Mouse (Mus musculus): ENCODE measurements around the gene 1810046K07Rik.
A peak's percentile ranks its signal among the peaks of the same experiment; 100 is the strongest.

The 1810046K07Rik gene

DNA sequence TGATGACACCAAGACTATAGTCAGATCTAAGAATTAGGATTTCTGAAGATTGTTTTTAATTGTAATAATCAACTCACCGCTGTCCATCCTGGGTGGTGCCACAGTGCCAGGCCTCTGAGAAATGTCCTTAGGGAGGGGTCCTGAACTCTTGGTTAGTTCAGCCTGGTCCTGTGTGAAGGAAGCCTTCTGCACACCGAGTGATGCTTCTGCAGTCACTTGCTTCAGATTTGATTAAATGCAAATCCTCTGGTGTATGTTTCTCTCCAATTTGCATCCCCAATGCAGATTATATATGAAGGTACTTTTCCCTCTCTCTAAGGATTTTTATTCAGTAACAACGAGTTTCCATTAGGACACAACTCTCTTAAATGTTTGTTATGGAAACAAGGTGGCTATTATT, at the start of gene 1810046K07Rik:
Gene 1810046K07Rik, minus strand, starts transcription at position 187 of the 400 bp plus-strand sequence.
- DNase-seq (ENCODE audit: extremely low spot score, low read depth, low spot score) = no peak

DNA sequence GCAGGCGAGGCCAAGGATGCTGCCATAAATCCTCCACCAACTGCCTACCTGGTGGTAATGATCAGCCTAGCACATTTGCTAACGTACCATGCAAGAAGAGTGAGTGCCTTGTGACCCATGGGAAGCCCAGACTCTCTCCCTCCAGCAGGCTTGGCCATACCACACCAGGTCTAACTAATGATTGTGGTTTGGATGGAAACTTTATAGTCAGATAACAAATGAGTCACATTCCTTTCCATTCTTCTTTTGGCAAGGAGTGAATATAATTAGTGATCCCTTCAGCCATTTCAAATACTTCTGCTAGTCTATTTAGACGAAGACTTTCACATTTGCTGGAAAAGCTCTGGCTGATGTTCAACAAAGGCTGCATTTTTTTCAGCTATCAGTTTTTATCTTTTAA, 40.8 kb upstream of the 1810046K07Rik start:
- DNase-seq (ENCODE audit: extremely low spot score, low read depth, low spot score) = no peak

DNA sequence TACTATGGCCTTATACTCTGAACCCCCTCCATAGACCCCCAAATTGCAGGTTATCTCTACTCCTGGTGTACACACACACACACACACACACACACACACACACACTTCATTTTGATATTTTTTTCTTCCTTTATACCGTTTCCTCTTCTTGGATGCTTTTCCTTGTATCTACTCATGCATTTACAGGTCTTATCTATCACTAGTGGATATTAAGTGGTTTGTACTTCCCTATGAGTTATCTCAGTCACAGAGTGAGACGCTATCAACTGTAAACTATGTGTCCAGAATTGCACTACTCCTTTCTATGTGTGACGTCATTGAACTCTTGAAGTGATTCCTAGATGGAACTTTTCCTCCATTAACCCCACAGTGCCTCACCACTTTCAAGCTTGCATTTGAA, 38.4 kb upstream of the 1810046K07Rik start:
- DNase-seq (ENCODE audit: extremely low spot score, low read depth, low spot score) = no peak

GRCm38 (mm10) chr9:51364059-51364458, 35.3 kb upstream of the 1810046K07Rik start:
- no peak for DNase-seq (ENCODE audit: extremely low spot score, low read depth, low spot score)

GRCm38 (mm10) chr9:51353511-51353910, 24.8 kb upstream of the 1810046K07Rik start:
- no peak for DNase-seq (ENCODE audit: extremely low spot score, low read depth, low spot score)

GRCm38 (mm10) chr9:51352896-51353295, 24.2 kb upstream of the 1810046K07Rik start:
- DNase-seq (ENCODE audit: extremely low spot score, low read depth, low spot score) = no peak

DNA sequence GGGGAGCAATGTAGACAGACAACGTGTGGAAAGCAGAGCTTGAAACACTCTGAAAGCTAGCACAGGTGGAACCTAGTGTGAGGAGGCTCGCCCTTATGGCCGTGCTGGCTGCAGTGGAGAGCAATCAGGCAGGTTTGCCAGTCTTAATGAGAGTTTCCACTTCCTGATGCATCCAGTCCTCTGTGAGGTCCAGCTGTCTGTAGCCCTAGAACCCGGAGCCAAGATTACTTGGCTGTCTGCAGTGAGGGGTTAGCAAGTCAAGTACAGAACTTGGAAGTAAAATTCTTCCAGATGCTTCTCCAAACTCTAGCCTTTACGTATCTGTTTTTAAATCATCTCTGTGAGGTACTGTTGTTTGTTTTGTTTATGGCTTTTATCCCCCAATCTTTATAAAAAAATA, 20.7 kb upstream of the 1810046K07Rik start:
- DNase-seq (ENCODE audit: extremely low spot score, low read depth, low spot score) = no peak

DNA sequence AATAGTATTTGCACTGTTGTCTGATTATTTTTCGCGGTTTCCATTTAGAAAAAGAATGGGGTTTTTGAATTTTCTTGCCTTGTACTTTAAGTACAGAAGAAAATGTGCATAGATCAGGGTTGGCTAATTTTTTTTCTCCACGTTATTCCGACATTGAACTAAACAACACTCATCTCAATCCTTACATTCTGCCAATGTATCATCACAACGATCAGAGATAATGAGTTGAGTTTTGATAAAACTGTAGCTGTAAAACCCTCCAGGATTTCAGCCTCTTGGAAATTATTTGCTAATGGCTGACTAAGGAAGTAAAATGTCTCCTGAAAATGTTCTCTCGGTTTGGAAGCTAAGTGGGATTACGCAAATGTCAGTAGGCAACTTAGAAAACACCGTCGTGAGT, 17.1 kb upstream of the 1810046K07Rik start:
- no peak for DNase-seq (ENCODE audit: extremely low spot score, low read depth, low spot score)

DNA sequence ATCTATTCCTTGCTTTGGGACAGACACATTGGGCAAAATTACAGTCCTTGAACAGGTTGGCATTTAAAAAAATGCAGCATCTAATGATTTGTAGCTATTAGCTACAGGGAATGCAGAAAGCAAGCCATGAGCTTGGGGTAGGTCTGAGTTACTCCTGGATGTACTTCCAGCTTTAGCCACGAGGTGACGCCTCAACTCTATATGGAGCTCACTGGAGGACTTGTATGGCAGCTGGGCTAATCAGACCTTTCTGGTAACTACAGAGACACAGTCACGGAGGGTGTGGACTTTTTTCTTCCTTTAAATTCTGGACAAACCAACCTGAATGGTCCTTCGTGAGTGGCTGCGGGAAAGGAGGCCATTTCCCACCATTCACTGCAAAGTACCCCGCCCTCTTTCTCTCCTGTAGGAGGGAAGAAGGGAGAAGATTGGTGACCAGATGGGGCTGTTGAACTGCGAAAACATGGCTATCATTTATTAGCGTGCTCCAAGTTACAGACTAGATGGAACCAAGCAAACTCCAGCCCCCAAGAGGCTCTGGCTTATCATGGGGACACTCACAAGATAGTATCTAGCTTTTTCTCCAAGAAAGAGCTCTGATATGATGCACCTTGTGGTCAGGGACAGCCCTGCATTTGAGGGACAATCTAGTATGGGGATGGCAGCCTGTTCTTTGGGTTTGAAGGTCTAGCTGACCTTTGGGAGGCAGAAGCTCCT, 6.7 kb upstream of the 1810046K07Rik start:
- peak; percentile 69 for DNase-seq (ENCODE audit: extremely low spot score, low read depth, low spot score)

DNA sequence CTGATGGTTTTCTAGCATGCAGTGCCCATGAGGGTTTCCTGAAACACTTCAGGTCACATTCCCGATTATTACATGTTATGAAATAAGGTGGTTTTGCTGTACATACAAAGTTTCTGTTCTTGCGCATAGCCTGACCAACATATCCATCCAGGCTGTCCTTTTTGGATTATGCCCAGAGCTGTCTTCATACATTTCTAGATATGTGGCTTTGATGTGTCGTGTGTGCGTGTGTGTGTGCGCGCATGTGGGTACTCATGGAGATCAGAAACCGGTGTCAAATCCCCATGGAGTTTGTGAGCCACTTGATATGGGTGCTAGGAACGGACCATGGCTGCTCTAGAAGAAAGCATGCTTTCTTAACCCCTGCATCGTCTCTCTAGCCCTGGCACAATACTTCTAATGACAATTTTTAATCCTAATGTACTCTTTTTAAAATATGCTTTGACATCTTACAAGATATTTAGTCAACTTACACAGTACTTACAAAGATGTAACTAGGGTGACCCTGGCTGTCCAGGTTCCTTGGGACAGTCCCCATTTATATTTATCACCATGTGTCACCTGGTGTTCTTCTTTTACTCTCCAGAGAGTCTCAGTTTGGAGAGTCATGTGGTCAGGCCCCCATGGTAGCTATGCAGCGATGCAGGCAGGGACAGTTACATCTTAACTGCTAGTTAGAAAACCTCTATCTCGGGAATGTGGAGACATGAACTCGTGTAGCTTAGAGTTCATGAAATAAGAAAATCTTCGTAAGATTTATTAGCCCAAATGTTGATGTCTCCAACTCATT, 2.9 kb upstream of the 1810046K07Rik start:
- no peak for DNase-seq (ENCODE audit: extremely low spot score, low read depth, low spot score)

- DNase-seq (ENCODE audit: extremely low spot score, low read depth, low spot score) = no peak
These were observed 1.2 kb downstream of the 1810046K07Rik start for GRCm38 (mm10) chr9:51327555-51327903.

DNA sequence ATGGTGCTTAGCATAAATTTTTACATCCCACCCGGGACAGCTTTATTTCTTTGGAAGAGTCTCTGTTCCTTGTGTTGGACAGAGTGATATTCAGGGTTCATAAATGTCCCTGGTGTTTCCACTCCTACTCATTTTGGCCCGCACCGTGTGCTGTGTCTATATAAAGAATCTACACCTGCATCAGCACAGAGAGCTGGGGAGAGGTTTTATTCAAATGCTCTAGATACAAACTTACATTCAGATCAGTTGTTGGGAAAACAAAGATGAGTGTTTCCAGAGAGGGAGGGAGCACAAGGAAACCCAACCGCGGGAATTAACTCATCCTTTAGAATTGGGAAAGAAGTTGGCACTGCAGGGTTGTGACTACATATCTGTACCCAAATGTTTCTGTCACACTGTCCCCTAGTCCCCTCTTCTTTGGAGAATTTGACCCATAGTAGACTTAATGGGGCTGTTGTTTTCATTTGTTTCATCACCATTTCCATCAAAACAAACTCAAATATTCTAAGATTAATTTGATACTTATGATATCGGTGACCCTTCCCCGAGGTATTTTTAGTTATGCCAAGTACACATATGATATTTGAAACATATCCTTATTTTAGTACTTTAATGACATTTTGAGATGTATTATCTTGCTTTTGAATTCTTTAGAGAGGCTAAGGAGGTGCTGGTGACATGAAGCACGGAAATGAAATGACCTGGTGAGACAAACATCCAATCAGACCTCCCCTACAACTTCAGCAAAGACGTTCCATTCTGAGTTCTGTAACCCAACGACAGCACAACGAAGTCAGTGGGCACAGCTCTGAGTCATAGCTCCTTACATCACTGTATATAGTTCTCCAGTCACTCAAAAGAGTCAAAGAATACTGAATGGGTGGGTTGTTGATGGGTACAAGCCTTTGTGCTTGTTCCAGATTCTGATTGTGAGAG, 1.8 kb downstream of the 1810046K07Rik start:
- no peak for DNase-seq (ENCODE audit: extremely low spot score, low read depth, low spot score)

DNA sequence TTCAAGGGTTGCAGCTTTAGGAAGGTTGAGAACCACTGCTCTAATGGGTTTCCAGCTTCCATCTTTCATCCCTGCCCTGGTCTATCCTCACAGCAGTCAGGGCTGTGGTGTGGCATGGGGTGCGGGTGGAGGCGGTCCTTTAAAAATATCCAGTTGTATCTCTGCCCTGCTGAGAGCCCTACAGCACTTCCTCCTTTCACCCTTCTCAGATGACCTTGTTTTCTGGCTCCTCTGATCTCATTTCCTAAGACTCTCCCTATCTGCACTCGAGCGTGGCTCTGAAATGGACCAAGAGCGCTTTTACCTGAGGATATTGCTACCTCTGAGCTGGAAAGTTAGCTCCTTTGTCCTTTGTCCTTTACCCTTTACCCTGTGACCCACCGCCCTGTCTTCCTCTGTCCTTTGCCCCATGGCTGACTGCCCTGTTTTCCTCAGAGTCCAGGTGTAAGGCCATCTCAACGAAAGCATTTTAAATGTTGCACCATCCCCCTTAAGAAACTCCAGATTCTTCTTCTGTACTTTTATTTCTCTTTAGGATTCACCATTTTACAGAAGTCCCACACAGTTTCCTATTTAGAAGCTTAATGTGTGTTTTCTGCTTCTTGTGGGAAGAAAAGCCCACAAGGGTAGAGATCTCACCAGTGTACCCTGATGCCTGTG, 4.2 kb downstream of the 1810046K07Rik start:
- no peak for DNase-seq (ENCODE audit: extremely low spot score, low read depth, low spot score)

- no peak for DNase-seq (ENCODE audit: extremely low spot score, low read depth, low spot score)
These were observed 8.6 kb downstream of the 1810046K07Rik start for GRCm38 (mm10) chr9:51320096-51320495.

DNA sequence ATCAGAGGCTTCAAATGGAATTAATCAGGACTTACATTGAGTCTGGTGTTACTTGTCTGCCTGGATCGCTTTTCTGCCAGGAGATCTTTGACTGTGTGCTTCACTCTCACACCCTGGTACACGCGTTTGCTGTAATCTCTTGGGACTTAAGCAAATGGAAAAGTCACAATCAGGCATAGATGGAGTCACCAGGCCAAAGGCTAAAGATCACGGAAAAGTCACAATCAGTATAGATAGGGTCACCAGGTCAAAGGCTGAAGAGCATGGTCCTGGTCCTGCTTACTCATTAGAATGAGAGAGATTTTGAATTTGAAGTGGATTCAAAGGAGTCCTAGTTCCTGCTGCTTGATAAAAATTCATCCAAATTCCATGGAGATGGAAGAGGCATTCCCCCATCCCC, 10.5 kb downstream of the 1810046K07Rik start:
- DNase-seq (ENCODE audit: extremely low spot score, low read depth, low spot score) = no peak

- no peak for DNase-seq (ENCODE audit: extremely low spot score, low read depth, low spot score)
These were observed 11.4 kb downstream of the 1810046K07Rik start for GRCm38 (mm10) chr9:51317322-51317721.

- DNase-seq (ENCODE audit: extremely low spot score, low read depth, low spot score) = no peak
These were observed 13.2 kb downstream of the 1810046K07Rik start for GRCm38 (mm10) chr9:51315402-51316063.

DNA sequence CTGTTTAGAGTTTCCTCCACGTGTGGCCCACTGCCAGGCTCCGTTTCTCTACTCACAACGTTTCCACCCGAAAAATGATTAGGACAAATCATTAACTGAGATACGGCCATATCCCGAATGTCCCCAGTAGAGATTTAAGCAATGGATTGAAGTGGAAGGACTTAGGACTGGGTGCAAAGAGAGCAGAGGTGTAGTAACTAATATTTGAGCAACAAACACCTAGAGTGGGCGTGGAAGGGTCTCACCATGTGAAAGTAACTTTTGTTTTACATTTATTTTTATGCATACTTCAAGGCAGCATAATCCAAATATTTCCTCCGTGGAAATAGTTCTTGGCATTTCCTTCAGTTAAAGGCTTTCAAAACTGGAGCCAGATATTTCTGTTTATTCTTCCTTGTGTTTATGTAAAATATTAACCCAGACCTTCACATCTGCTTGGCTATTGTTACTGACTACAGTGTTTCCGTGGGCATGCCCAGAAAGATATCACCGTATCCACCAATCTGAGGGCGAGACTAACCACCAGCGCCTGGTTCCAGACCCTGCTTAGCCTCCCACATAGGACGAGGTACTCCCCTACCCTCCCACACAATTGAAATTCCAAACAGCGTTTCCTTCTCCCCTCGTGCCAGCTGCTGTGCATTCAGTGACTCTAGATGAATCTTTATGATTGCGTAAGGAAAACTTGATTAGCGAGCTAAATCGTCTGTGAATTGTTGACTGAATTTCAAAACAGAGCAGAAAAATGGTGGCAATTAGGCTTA, 16.0 kb downstream of the 1810046K07Rik start:
- DNase-seq (ENCODE audit: extremely low spot score, low read depth, low spot score) = no peak

DNA sequence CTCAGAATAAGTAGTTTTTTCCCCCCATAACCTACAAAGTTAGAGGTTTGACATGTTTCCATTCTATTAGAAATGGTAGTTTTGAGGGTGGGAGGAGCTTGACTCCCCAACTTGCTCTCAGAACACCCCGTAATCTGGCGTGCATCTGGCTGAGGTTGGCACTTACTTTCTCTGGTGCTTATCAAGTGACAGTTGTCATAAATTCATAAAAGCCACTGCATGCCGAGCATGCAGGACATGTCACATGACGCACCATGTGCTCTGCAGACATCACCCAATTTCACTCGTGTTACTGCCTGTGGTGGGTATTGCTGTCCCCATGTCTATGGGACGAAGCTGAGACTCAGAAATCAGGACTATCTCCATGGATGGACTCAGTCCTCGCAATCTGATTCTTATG, 18.2 kb downstream of the 1810046K07Rik start:
- DNase-seq (ENCODE audit: extremely low spot score, low read depth, low spot score) = no peak

DNA sequence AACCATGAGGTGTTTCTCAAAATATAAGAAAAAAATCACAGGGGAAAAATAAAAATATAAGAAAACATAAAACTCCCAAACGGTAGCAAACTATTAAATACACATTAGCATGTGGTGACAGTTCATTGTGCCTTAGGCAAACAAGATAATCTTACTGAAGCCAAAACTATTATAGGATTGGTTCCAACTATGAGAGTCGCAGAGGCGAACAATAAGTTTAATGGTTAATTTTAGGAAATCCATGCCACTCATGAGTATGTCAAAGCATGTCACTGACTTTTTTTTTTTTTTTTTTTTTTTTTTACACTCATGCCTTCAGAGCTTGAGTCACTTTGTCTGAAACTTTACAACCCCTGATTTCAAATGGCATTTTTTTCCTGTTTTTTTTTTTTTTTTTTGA, 22.4 kb downstream of the 1810046K07Rik start:
- DNase-seq (ENCODE audit: extremely low spot score, low read depth, low spot score) = no peak

Measured in hindlimb bud, embryonic 11.5 days (tissue).